Mouse (Mus musculus) kidney, postnatal 0 days (tissue): ENCODE measurements around the gene H2-T22. TPM values are rescaled to one million over a fixed set of nuclear protein-coding genes. Genes with fewer than 3 reads are reported as not detected.
A peak's percentile ranks its signal among the peaks of the same experiment; 100 is the strongest.

Source experiments
- ATAC-seq: fragments of 200-750 bp; cut with Nextera tagmentation; replicated peaks from 2 replicates; pipeline ENCODE4 v1.8.0; 2017; ENCODE audit warnings: low read depth, moderate number of reproducible peaks, moderate TSS enrichment, moderate library complexity; ENCODE audit not compliant: low FRiP score
- DNase-seq: peaks from one replicate; pipeline ENCODE4 v3.0.0-alpha.2; 2016; ENCODE audit warnings: low spot score
- H3K27ac ChIP-seq: fragments of 300-500 bp; sonication (generic); 2 replicates; pipeline ENCODE4 v1.5.1; 2014; ENCODE audit warnings: mild to moderate bottlenecking
- H3K27me3 ChIP-seq: fragments of 300-500 bp; sonication (generic); 2 replicates; pipeline ENCODE4 v1.6.1; 2014; ENCODE audit warnings: low read length, mixed read lengths; ENCODE audit not compliant: insufficient read depth
- H3K36me3 ChIP-seq: fragments of 300-500 bp; sonication (generic); 2 replicates; pipeline ENCODE4 v1.6.1; 2014; ENCODE audit warnings: low read length, mixed read lengths; ENCODE audit not compliant: insufficient read depth
- H3K4me1 ChIP-seq: fragments of 300-500 bp; sonication (generic); replicated peaks from 2 replicates; pipeline ENCODE4 v1.6.1; 2014; ENCODE audit warnings: antibody characterized with exemption, low read length, mixed read lengths; ENCODE audit not compliant: insufficient read depth
- H3K4me2 ChIP-seq: fragments of 300-500 bp; sonication (generic); 2 replicates; pipeline ENCODE4 v1.6.1; 2014; ENCODE audit warnings: mild to moderate bottlenecking, low read length, moderate library complexity, mixed read lengths
- H3K4me3 ChIP-seq: fragments of 300-500 bp; sonication (generic); replicated peaks from 2 replicates; pipeline ENCODE4 v1.5.1; 2014; ENCODE audit warnings: low read depth, low read length
- H3K9ac ChIP-seq: fragments of 300-500 bp; sonication (generic); 2 replicates; pipeline ENCODE4 v1.6.1; 2014; ENCODE audit warnings: low read depth, low read length
- H3K9me3 ChIP-seq: fragments of 300-500 bp; sonication (generic); replicated peaks from 2 replicates; pipeline ENCODE4 v1.6.1; 2016; ENCODE audit warnings: low read length, inconsistent platforms, mixed read lengths
- CTCF ChIP-seq: IDR thresholded peaks from 2 replicates; pipeline ENCODE4 v1.5.1; 2016; ENCODE audit warnings: antibody characterized with exemption, low read depth, mild to moderate bottlenecking, moderate library complexity
- WGBS: fragments of 180-500 bp; shearing (Covaris S2); extraction: QIAGEN DNeasy Blood & Tissue Kit; methylation state at CpG from one replicate; pipeline ENCODE4 v1.1.7; 2014; 5-methylcytosine and 5-hydroxymethylcytosine counted together
- polyA plus RNA-seq: library from polyadenylated mRNA; unstranded; fragments of >200 nt; fragmentation: Nextera tagmentation; extraction: Ambion mirVana; gene quantifications from 2 replicates; pipeline ENCODE4 v1.2.1, GENCODE M21; 2015

Gene H2-T22
- polyA plus RNA-seq, 1 experiment from 2014 or later = 16.4 TPM

GRCm38 (mm10) chr17:36028879-36029619 lies 13.5 kb downstream of the H2-T22 start:
- Histone ChIP-seq H3K27me3 (no peaks in the 10 kb centered on the region), H3K4me3 (no peak overlapping the region), H3K9me3 (no peaks in the 10 kb centered on the region), H3K36me3 (no peaks in the 10 kb centered on the region), H3K9ac (no peak overlapping the region), H3K4me1 (no peaks in the 10 kb centered on the region; the same call in 1 of the 2 replicates), H3K4me2 (no peak overlapping the region), H3K27ac (no peak overlapping the region)
- no peak for ATAC-seq
- no peak for DNase-seq
- 75% methylated on average over 7 of the region's 7 CpGs for WGBS
- no peak for TF ChIP-seq CTCF

DNA sequence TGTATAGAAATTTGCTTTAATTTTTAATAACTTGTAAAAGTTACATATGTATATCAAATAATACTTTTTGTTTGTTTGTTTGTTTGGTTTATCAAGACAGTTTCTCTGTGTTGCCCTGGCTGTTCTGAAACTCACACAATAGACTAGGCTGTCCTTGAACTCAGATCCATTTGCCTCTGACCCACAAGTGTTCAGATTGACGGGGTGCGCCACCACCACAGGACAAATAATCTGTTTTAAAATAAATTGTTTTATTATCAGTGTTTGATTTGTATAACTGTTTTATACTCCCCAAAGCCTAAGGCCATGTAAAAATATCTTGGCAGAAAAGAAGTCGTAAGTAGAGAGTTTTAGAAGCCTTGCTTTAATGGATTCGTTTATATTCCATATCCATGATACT lies 14.9 kb downstream of the H2-T22 start:
- ATAC-seq = no peak
- Histone ChIP-seq H3K9me3 (no peaks in the 10 kb centered on the region), H3K4me1 (no peaks in the 10 kb centered on the region; the same call in 1 of the 2 replicates), H3K27ac (no peak overlapping the region), H3K27me3 (no peaks in the 10 kb centered on the region), H3K4me2 (no peak overlapping the region), H3K9ac (no peak overlapping the region), H3K4me3 (no peak overlapping the region), H3K36me3 (no peaks in the 10 kb centered on the region)
- WGBS = 86% methylated on average over 4 of the region's 4 CpGs
- no peak for DNase-seq
- TF ChIP-seq CTCF = no peak

DNA sequence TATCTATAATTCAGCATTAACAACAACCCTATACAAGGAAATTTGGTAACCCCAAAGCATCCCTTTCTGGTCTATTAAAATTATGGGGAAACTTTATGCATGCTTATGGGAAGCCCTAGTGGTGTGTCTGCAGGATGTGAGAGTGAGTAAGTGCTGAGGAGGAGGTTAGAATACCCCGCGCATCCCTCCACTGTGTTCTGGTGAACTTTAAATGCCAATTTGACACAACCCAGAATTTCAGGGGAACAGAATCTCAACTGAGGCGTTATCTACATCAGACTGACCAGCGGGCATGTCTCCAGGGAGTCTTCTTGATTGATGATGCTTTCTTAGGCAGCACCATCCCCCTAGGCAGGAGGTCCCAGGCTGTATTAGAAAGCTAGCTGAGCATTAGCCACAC lies 16.6 kb downstream of the H2-T22 start:
- Histone ChIP-seq H3K9me3 (no peaks in the 10 kb centered on the region), H3K9ac (no peak overlapping the region)
- 60% methylated on average over 4 of the region's 4 CpGs for WGBS

GRCm38 (mm10) chr17:36025197-36025596 lies 17.4 kb downstream of the H2-T22 start:
- no peak overlapping the region for H3K4me2 ChIP-seq
- no peak overlapping the region for H3K9ac ChIP-seq
- TF ChIP-seq CTCF = no peak
- no peak overlapping the region for H3K4me3 ChIP-seq
- H3K36me3 ChIP-seq = no peaks in the 10 kb centered on the region
- H3K27ac ChIP-seq = no peak overlapping the region
- ATAC-seq (no peak), DNase-seq (no peak)
- no peaks in the 10 kb centered on the region for H3K9me3 ChIP-seq
- 86% methylated on average over 5 of the region's 5 CpGs for WGBS
- no peaks in the 10 kb centered on the region for H3K27me3 ChIP-seq
- H3K4me1 ChIP-seq = no peaks in the 10 kb centered on the region; the same call in 1 of the 2 replicates

More for the DNA sequence above, 16.6 kb downstream of the H2-T22 start:
- H3K4me3 ChIP-seq = no peak overlapping the region
- no peaks in the 10 kb centered on the region; the same call in 1 of the 2 replicates for H3K4me1 ChIP-seq
- no peaks in the 10 kb centered on the region for H3K27me3 ChIP-seq
- no peak overlapping the region for H3K27ac ChIP-seq
- no peak overlapping the region for H3K4me2 ChIP-seq
- no peaks in the 10 kb centered on the region for H3K36me3 ChIP-seq
- ATAC-seq (no peak), DNase-seq (no peak)
- no peak for TF ChIP-seq CTCF

DNA sequence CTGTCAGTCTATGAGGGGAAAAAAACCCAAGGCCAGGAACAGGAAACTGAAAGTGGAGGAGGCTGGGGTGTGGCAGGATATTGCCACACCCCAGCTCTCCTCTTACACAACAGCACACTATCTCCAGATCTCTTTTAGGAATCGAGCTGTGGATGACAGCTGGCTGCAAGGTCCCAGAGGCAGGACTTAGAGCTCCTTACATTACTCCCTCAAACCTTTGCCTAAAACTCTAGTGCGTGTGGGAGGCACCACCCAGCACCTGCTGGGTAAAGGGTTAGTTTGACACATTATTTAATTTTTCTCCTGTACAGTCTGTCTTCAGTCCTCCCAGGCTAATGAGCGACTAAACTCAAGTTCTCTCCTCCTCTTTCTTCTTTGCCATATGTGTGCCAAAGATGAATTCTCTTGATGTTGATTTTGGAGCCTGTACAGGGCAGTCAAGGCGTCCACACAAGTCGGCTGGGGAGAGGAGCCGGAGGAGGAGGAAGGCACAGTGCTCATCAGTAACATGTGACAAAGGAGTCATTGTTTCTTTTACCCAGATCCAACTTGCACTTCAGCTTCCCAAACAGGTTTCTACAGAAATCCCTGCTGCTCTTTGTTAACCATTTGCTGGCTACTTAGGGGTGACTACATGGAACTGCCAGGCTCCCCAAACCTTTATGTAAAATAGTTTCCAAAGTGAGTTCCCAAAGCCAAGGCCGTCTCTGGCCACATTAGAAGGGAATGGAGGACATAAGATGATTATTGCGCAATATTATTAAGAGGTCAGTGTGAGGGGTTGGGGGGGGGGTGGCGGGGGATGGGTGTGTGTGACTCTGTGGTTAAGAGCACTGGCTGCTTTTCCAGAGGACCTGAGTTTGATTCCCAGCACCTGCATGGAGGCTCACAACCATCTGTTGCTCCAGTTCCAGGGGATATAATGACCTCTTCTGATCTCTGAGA lies 18.6 kb downstream of the H2-T22 start:
- no peaks in the 10 kb centered on the region for H3K27me3 ChIP-seq
- H3K4me1 ChIP-seq = no peaks in the 10 kb centered on the region; the same call in 1 of the 2 replicates
- H3K4me3 ChIP-seq = no peak overlapping the region
- 37% methylated on average over 9 of the region's 9 CpGs for WGBS
- ATAC-seq (peak; percentile 16; the same call in 1 of the 2 replicates), DNase-seq (peak; percentile 66)
- no peaks in the 10 kb centered on the region for H3K9me3 ChIP-seq
- H3K9ac ChIP-seq = no peak overlapping the region
- TF ChIP-seq CTCF = no peak
- H3K27ac ChIP-seq = peak overlapping the region; percentile 58
- H3K36me3 ChIP-seq = no peaks in the 10 kb centered on the region
- H3K4me2 ChIP-seq = peak overlapping the region; percentile 4; the same call in 1 of the 2 replicates

GRCm38 (mm10) chr17:36022922-36023321 lies 19.6 kb downstream of the H2-T22 start:
- Histone ChIP-seq H3K4me3 (no peak overlapping the region), H3K9ac (no peak overlapping the region), H3K36me3 (no peaks in the 10 kb centered on the region), H3K27me3 (no peaks in the 10 kb centered on the region), H3K27ac (peak overlapping the region; percentile 58; the same call in 1 of the 2 replicates), H3K4me2 (no peak overlapping the region), H3K9me3 (no peaks in the 10 kb centered on the region), H3K4me1 (no peaks in the 10 kb centered on the region; the same call in 1 of the 2 replicates)
- no peak for DNase-seq
- TF ChIP-seq CTCF = no peak
- ATAC-seq = no peak
- WGBS = 95% methylated on average over 6 of the region's 6 CpGs
